Mouse (Mus musculus) embryonic facial prominence, embryonic 14.5 days (tissue): Measurements from ENCODE around the gene Dlx1. TPM values are rescaled to one million over a fixed set of nuclear protein-coding genes. Genes with fewer than 3 reads are reported as not detected.

Experiments used
- ATAC-seq: fragments of 200-750 bp; cut with Nextera tagmentation; 2 replicates; pipeline ENCODE4 v1.8.0; 2017; ENCODE audit warnings: low read depth, moderate number of reproducible peaks, moderate TSS enrichment
- DNase-seq: peaks from one replicate; pipeline ENCODE4 v3.0.0-alpha.2; 2015; ENCODE audit warnings: low spot score
- H3K27ac ChIP-seq: fragments of 300-500 bp; sonication (generic); replicated peaks from 2 replicates; pipeline ENCODE4 v1.5.1; 2014; ENCODE audit warnings: low read depth, mild to moderate bottlenecking, low read length, moderate library complexity
- H3K27me3 ChIP-seq: fragments of 300-500 bp; sonication (generic); replicated peaks from 2 replicates; pipeline ENCODE4 v1.6.1; 2014; ENCODE audit warnings: low read length; ENCODE audit not compliant: control insufficient read depth, insufficient read depth
- H3K36me3 ChIP-seq: fragments of 300-500 bp; sonication (generic); 2 replicates; pipeline ENCODE4 v1.6.1; 2014; ENCODE audit warnings: low read length, mixed read lengths; ENCODE audit not compliant: control insufficient read depth, insufficient read depth
- H3K4me1 ChIP-seq: fragments of 300-500 bp; sonication (generic); 2 replicates; pipeline ENCODE4 v1.6.1; 2014; ENCODE audit warnings: antibody characterized with exemption, low read length; ENCODE audit not compliant: control insufficient read depth, insufficient read depth
- H3K4me2 ChIP-seq: fragments of 300-500 bp; sonication (generic); 2 replicates; pipeline ENCODE4 v1.6.1; 2014; ENCODE audit warnings: low read depth, mild to moderate bottlenecking, low read length, moderate library complexity, mixed read lengths
- H3K4me3 ChIP-seq: fragments of 300-500 bp; sonication (generic); 2 replicates; pipeline ENCODE4 v1.5.1; 2014; ENCODE audit warnings: low read depth, mild to moderate bottlenecking, low read length
- H3K9ac ChIP-seq: fragments of 300-500 bp; sonication (generic); 2 replicates; pipeline ENCODE4 v1.6.1; 2014; ENCODE audit warnings: low read depth, mild to moderate bottlenecking, low read length, moderate library complexity, mixed read lengths
- H3K9me3 ChIP-seq: fragments of 300-500 bp; sonication (generic); 2 replicates; pipeline ENCODE4 v1.6.1; 2016; ENCODE audit warnings: low read length; ENCODE audit not compliant: control insufficient read depth
- WGBS: fragments of 180-500 bp; shearing (Covaris S2); extraction: QIAGEN DNeasy Blood & Tissue Kit; methylation state at CpG from one replicate; pipeline ENCODE4 v1.1.7; 2014; 5-methylcytosine and 5-hydroxymethylcytosine counted together
- polyA plus RNA-seq: library from polyadenylated mRNA; unstranded; fragments of >200 nt; fragmentation: Nextera tagmentation; extraction: Ambion mirVana; gene quantifications from 2 replicates; pipeline ENCODE4 v1.2.1, GENCODE M21; 2014

Dlx1 gene
- polyA plus RNA-seq, 1 experiment from 2014 or later = 13.1 TPM

- ATAC-seq = no peak
- Histone ChIP-seq H3K27ac (peak overlapping the region; percentile 87), H3K9me3 (no peaks in the 10 kb centered on the region), H3K4me3 (peak overlapping the region; percentile 49), H3K36me3 (no peaks in the 10 kb centered on the region), H3K4me2 (peak overlapping the region; percentile 75), H3K9ac (peak overlapping the region; percentile 55), H3K27me3 (peaks cover 93% of the 10 kb centered on the region), H3K4me1 (0 out of 2 replicates have a peak, but pooled peaks cover 5% of the 10 kb centered on the region)
- DNase-seq = no peak
- WGBS = 2% methylated on average over 34 of the region's 34 CpGs
Observed at GRCm38 (mm10) chr2:71530391-71531123, 2.6 kb downstream of the Dlx1 start.

- ATAC-seq = no peak
- H3K36me3 ChIP-seq = no peaks in the 10 kb centered on the region
- peak overlapping the region; percentile 55 for H3K9ac ChIP-seq
- H3K4me1 ChIP-seq = 0 out of 2 replicates have a peak, but pooled peaks cover 5% of the 10 kb centered on the region
- peak overlapping the region; percentile 87 for H3K27ac ChIP-seq
- peak overlapping the region; percentile 49 for H3K4me3 ChIP-seq
- peak overlapping the region; percentile 75 for H3K4me2 ChIP-seq
- peaks cover 92% of the 10 kb centered on the region for H3K27me3 ChIP-seq
- no peaks in the 10 kb centered on the region for H3K9me3 ChIP-seq
- no peak for DNase-seq
- 6% methylated on average over 11 of the region's 12 CpGs for WGBS
Observed at GRCm38 (mm10) chr2:71531124-71531590, 3.2 kb downstream of the Dlx1 start.

GRCm38 (mm10) chr2:71531990-71532970 is 4.4 kb downstream of the Dlx1 start:
- Histone ChIP-seq H3K9ac (peak overlapping the region; percentile 55), H3K4me1 (0 out of 2 replicates have a peak, but pooled peaks cover 5% of the 10 kb centered on the region), H3K27me3 (peaks cover 92% of the 10 kb centered on the region), H3K27ac (peak overlapping the region; percentile 87; the same call in 1 of the 2 replicates), H3K4me3 (peak overlapping the region; percentile 49), H3K36me3 (no peaks in the 10 kb centered on the region), H3K9me3 (no peaks in the 10 kb centered on the region), H3K4me2 (peak overlapping the region; percentile 75)
- WGBS = 3% methylated on average over 42 of the region's 43 CpGs
- DNase-seq (no peak), ATAC-seq (no peak)

GRCm38 (mm10) chr2:71533094-71533493 is 5.2 kb downstream of the Dlx1 start:
- H3K27ac ChIP-seq = peak overlapping the region; percentile 87; the same call in 1 of the 2 replicates
- ATAC-seq = no peak

GRCm38 (mm10) chr2:71534242-71535052 is 6.5 kb downstream of the Dlx1 start:
- peak overlapping the region; percentile 67 for H3K27ac ChIP-seq
- no peaks in the 10 kb centered on the region for H3K4me1 ChIP-seq
- H3K4me3 ChIP-seq = peak overlapping the region; percentile 23
- H3K36me3 ChIP-seq = no peaks in the 10 kb centered on the region
- H3K9me3 ChIP-seq = no peaks in the 10 kb centered on the region
- H3K4me2 ChIP-seq = peak overlapping the region; percentile 75
- peak overlapping the region; percentile 38 for H3K9ac ChIP-seq
- DNase-seq (no peak), ATAC-seq (no peak)
- peaks cover 97% of the 10 kb centered on the region for H3K27me3 ChIP-seq
- WGBS = 10% methylated on average over 20 of the region's 20 CpGs

More at GRCm38 (mm10) chr2:71533094-71533493, 5.2 kb downstream of the Dlx1 start:
- Histone ChIP-seq H3K4me1 (0 out of 2 replicates have a peak, but pooled peaks cover 5% of the 10 kb centered on the region), H3K27me3 (peaks cover 97% of the 10 kb centered on the region), H3K4me3 (peak overlapping the region; percentile 49), H3K4me2 (peak overlapping the region; percentile 75), H3K9me3 (no peaks in the 10 kb centered on the region), H3K9ac (peak overlapping the region; percentile 55), H3K36me3 (no peaks in the 10 kb centered on the region)
- WGBS = 12% methylated on average over 5 of the region's 5 CpGs
- no peak for DNase-seq

GRCm38 (mm10) chr2:71540611-71541417 is 12.9 kb downstream of the Dlx1 start:
- no peaks in the 10 kb centered on the region for H3K36me3 ChIP-seq
- peaks cover 12% of the 10 kb centered on the region for H3K4me1 ChIP-seq
- peak overlapping the region; percentile 54 for H3K9ac ChIP-seq
- peak overlapping the region; percentile 60 for H3K4me3 ChIP-seq
- H3K27ac ChIP-seq = peak overlapping the region; percentile 85
- no peaks in the 10 kb centered on the region for H3K9me3 ChIP-seq
- DNase-seq (no peak), ATAC-seq (0 out of 2 replicates have a peak, but pooled peaks have one; percentile 12)
- H3K4me2 ChIP-seq = peak overlapping the region; percentile 99
- H3K27me3 ChIP-seq = peaks cover 85% of the 10 kb centered on the region
- WGBS = 1% methylated on average over 28 of the region's 48 CpGs

- H3K27me3 ChIP-seq = peaks cover 85% of the 10 kb centered on the region
- H3K4me2 ChIP-seq = peak overlapping the region; percentile 99
- 0 out of 2 replicates have a peak, but pooled peaks have one; percentile 9 for ATAC-seq
- no peaks in the 10 kb centered on the region for H3K36me3 ChIP-seq
- H3K9me3 ChIP-seq = no peaks in the 10 kb centered on the region
- H3K9ac ChIP-seq = peak overlapping the region; percentile 54
- H3K4me3 ChIP-seq = peak overlapping the region; percentile 60
- H3K4me1 ChIP-seq = peaks cover 20% of the 10 kb centered on the region
- peak overlapping the region; percentile 85 for H3K27ac ChIP-seq
- no peak for DNase-seq
- 7% methylated on average over 31 of the region's 37 CpGs for WGBS
Observed at GRCm38 (mm10) chr2:71541418-71542226, 13.7 kb downstream of the Dlx1 start.
